Mouse (Mus musculus) CH12.LX (cell line): ENCODE measurements around the gene Ror1. TPM values are rescaled to one million over a fixed set of nuclear protein-coding genes. Genes with fewer than 3 reads are reported as not detected.

Experiments used
- DNase-seq: peaks from one replicate; pipeline ENCODE4 v3.0.0-alpha.2; 2013; ENCODE audit errors: extremely low read depth
- H3K27ac ChIP-seq: 2 replicates; pipeline ENCODE4 v1.5.1; 2012; ENCODE audit warnings: low read depth, mild to moderate bottlenecking, control low read depth, moderate library complexity; ENCODE audit not compliant: insufficient read depth
- H3K27me3 ChIP-seq: replicated peaks from 2 replicates; pipeline ENCODE3; 2012; ENCODE audit warnings: inconsistent platforms
- H3K36me3 ChIP-seq, 2 experiments: replicated peaks in 1 of 2; 2 replicates each; pipeline versions ENCODE3 to v1.6.1; 2012; ENCODE audit warnings: inconsistent platforms in 1 of 2, low read length in 1 of 2, mild to moderate bottlenecking in 1 of 2, mixed read lengths in 1 of 2, moderate library complexity in 1 of 2; ENCODE audit not compliant: control insufficient read depth in 1 of 2, insufficient read depth in 1 of 2
- H3K4me1 ChIP-seq, 2 experiments: 2 replicates each; pipeline ENCODE4 v1.6.1; 2012; ENCODE audit warnings: inconsistent platforms in 1 of 2, moderate library complexity in 1 of 2; ENCODE audit not compliant: insufficient read depth in 2 of 2, control insufficient read depth in 1 of 2
- H3K4me2 ChIP-seq: 2 replicates; pipeline ENCODE4 v1.6.1; 2012; ENCODE audit warnings: low read depth, mild to moderate bottlenecking, control low read depth; ENCODE audit not compliant: poor library complexity, insufficient read depth, severe bottlenecking
- H3K4me3 ChIP-seq, 3 experiments: fragments of 150-350 bp in 1 of 3; sonication (generic) in 1 of 3; replicated peaks in 1 of 3; 2 replicates each; pipeline versions ENCODE3 to v1.5.1; 2011 to 2012; ENCODE audit warnings: low read depth in 2 of 3, low read length in 2 of 3, mild to moderate bottlenecking in 2 of 3, moderate library complexity in 2 of 3, control low read depth in 1 of 3, improper control_type of control experiment in 1 of 3, inconsistent platforms in 1 of 3, mixed read lengths in 1 of 3; ENCODE audit not compliant: poor library complexity in 1 of 3
- H3K79me2 ChIP-seq: replicated peaks from 2 replicates; pipeline ENCODE4 v1.6.1; 2012; ENCODE audit warnings: mild to moderate bottlenecking, moderate library complexity; ENCODE audit not compliant: control insufficient read depth, poor library complexity, insufficient read depth, severe bottlenecking; ENCODE audit errors: extremely low read depth
- H3K9ac ChIP-seq: 2 replicates; pipeline ENCODE4 v1.6.1; 2012; ENCODE audit warnings: low read depth, mild to moderate bottlenecking, control low read depth, moderate library complexity; ENCODE audit not compliant: insufficient read depth
- H3K9me3 ChIP-seq: replicated peaks from 2 replicates; pipeline ENCODE3; 2012; ENCODE audit warnings: low read length, inconsistent platforms, mixed read lengths
- CHD2 ChIP-seq: IDR thresholded peaks from 2 replicates; pipeline ENCODE4 v1.6.1; 2011; ENCODE audit warnings: low read length, improper control_type of control experiment
- E2F4 ChIP-seq: IDR thresholded peaks from 2 replicates; pipeline ENCODE4 v1.6.1; 2011; ENCODE audit warnings: low read depth, low read length, improper control_type of control experiment; ENCODE audit not compliant: insufficient replicate concordance
- ELF1 ChIP-seq: IDR thresholded peaks from 2 replicates; pipeline ENCODE4 v1.6.1; 2014; ENCODE audit warnings: low read depth, mild to moderate bottlenecking, inconsistent platforms, low read length, improper control_type of control experiment
- ETS1 ChIP-seq: conservative IDR thresholded peaks from 2 replicates; pipeline ENCODE4 v1.6.1; 2012; ENCODE audit warnings: low read depth, mild to moderate bottlenecking, inconsistent platforms, low read length, improper control_type of control experiment, moderate library complexity
- GABPA ChIP-seq: IDR thresholded peaks from 2 replicates; pipeline ENCODE4 v1.6.1; 2012; ENCODE audit warnings: low read depth, low read length, improper control_type of control experiment, inconsistent platforms; ENCODE audit not compliant: insufficient replicate concordance
- IRF4 ChIP-seq: IDR thresholded peaks from 2 replicates; pipeline ENCODE4 v1.6.1; 2014; ENCODE audit warnings: low read depth, mild to moderate bottlenecking, inconsistent platforms, low read length, improper control_type of control experiment
- JUN ChIP-seq: IDR thresholded peaks from 2 replicates; pipeline ENCODE4 v1.6.1; 2011; ENCODE audit warnings: low read depth, mild to moderate bottlenecking, low read length, improper control_type of control experiment, moderate library complexity; ENCODE audit not compliant: insufficient read depth
- KAT2A ChIP-seq: IDR thresholded peaks from 2 replicates; pipeline ENCODE4 v1.6.1; 2012; ENCODE audit warnings: low read length, improper control_type of control experiment, inconsistent platforms; ENCODE audit not compliant: insufficient replicate concordance
- MAFK ChIP-seq: IDR thresholded peaks from 2 replicates; pipeline ENCODE4 v1.6.1; 2011; ENCODE audit warnings: low read length, improper control_type of control experiment; ENCODE audit not compliant: insufficient replicate concordance
- MAZ ChIP-seq: IDR thresholded peaks from 2 replicates; pipeline ENCODE4 v1.6.1; 2012; ENCODE audit warnings: low read depth, mild to moderate bottlenecking, inconsistent platforms, low read length, improper control_type of control experiment, moderate library complexity
- NELFE ChIP-seq: IDR thresholded peaks from 2 replicates; pipeline ENCODE4 v1.6.1; 2011; ENCODE audit warnings: low read depth, low read length, improper control_type of control experiment
- NRF1 ChIP-seq: IDR thresholded peaks from 2 replicates; pipeline ENCODE4 v1.6.1; 2014; ENCODE audit warnings: low read depth, mild to moderate bottlenecking, inconsistent platforms, low read length, improper control_type of control experiment, moderate library complexity
- PAX5 ChIP-seq: IDR thresholded peaks from 2 replicates; pipeline ENCODE4 v1.6.1; 2012; ENCODE audit warnings: low read length, inconsistent platforms, mixed read lengths
- POLR2A ChIP-seq: IDR thresholded peaks from 2 replicates; pipeline ENCODE4 v1.6.1; 2011; ENCODE audit warnings: low read depth, mild to moderate bottlenecking, improper control_type of control experiment, low read length
- RAD21 ChIP-seq: IDR thresholded peaks from 2 replicates; pipeline ENCODE4 v1.6.1; 2011; ENCODE audit warnings: low read depth, mild to moderate bottlenecking, low read length, improper control_type of control experiment, moderate library complexity
- SIN3A ChIP-seq: IDR thresholded peaks from 2 replicates; pipeline ENCODE4 v1.6.1; 2012; ENCODE audit warnings: low read length, improper control_type of control experiment, inconsistent platforms
- TBP ChIP-seq: conservative IDR thresholded peaks from 2 replicates; pipeline ENCODE4 v1.6.1; 2011; ENCODE audit warnings: low read depth, low read length, improper control_type of control experiment
- USF1 ChIP-seq: IDR thresholded peaks from 2 replicates; pipeline ENCODE4 v1.6.1; 2014; ENCODE audit warnings: low read depth, mild to moderate bottlenecking, inconsistent platforms, low read length, improper control_type of control experiment
- ZMIZ1 ChIP-seq: IDR thresholded peaks from 2 replicates; pipeline ENCODE4 v1.6.1; 2012; ENCODE audit warnings: low read depth, mild to moderate bottlenecking, inconsistent platforms, low read length, improper control_type of control experiment
- dilution Hi-C: fragments of 300-500 bp; cut with MboI; formaldehyde crosslinking; loops from 2 replicates; pipeline ENCODE4 v1.14.3; 2020; ENCODE audit warnings: low sequenced_read_pairs; ENCODE audit not compliant: extremely low pct_unique_long_range_greater_than_20kb, extremely low pct_ligation_motif_present
- in situ Hi-C: fragments of 300-500 bp; cut with MboI; formaldehyde crosslinking; loops from 3 replicates; pipeline ENCODE4 v1.14.3; 2019; ENCODE audit warnings: low sequenced_read_pairs, low pct_ligation_motif_present, low pct_unique_long_range_greater_than_20kb, mixed read lengths
- polyA plus RNA-seq: library from polyadenylated mRNA; unstranded; fragments of >175 nt; gene quantifications from 2 replicates; pipeline ENCODE4 v1.2.1, GENCODE M21; 2012; ENCODE audit warnings: low read depth; ENCODE audit not compliant: insufficient read length
- total RNA-seq, 2 experiments: library from RNA; depleted of rRNA; stranded (reverse); fragments of 300-350 nt in 1 of 2; fragments of >200 nt in 1 of 2; gene quantifications; 2 replicates each; pipeline ENCODE4 v1.2.3; 2012 to 2014

Gene Ror1
- total and polyA plus RNA-seq, 3 experiments, result not detected

GRCm38 (mm10) chr4:100411841-100412539, 316.4 kb downstream of the Ror1 start:
- no peaks in the 10 kb centered on the region for H3K4me1 ChIP-seq
- H3K36me3 ChIP-seq, result no peaks in the 10 kb centered on the region
- no peak for TF ChIP-seq KAT2A
- no peak for TF ChIP-seq PAX5
- peaks cover 53% of the 10 kb centered on the region for H3K9me3 ChIP-seq
- H3K27ac ChIP-seq, result no peak overlapping the region
- H3K4me3 ChIP-seq, result no peak overlapping the region
- no peak overlapping the region for H3K4me2 ChIP-seq
- H3K79me2 ChIP-seq, result no peaks in the 10 kb centered on the region
- no peak overlapping the region for H3K9ac ChIP-seq
- dilution Hi-C loops, result no loop called here
- no peaks in the 10 kb centered on the region for H3K27me3 ChIP-seq
- in situ Hi-C loops, result loop anchor here (25.0 kb wide), 1 partner anchor 375 kb away; no protein-coding TSS in a partner anchor
- DNase-seq, result no peak

- no peak overlapping the region for H3K4me2 ChIP-seq
- H3K4me3 ChIP-seq, result no peak overlapping the region
- no peaks in the 10 kb centered on the region for H3K36me3 ChIP-seq
- no peak overlapping the region for H3K27ac ChIP-seq
- no peak overlapping the region for H3K9ac ChIP-seq
- H3K4me1 ChIP-seq, result no peaks in the 10 kb centered on the region
- H3K27me3 ChIP-seq, result no peaks in the 10 kb centered on the region
- DNase-seq, result no peak
- dilution Hi-C loops, result no loop called here
- peaks cover 41% of the 10 kb centered on the region for H3K9me3 ChIP-seq
- TF ChIP-seq TBP (no peak), POLR2A (no peak), E2F4 (no peak)
- no peaks in the 10 kb centered on the region for H3K79me2 ChIP-seq
- in situ Hi-C loops, result loop anchor here (25.0 kb wide), 1 partner anchor 385 kb away; no protein-coding TSS in a partner anchor
Measured at GRCm38 (mm10) chr4:100422756-100423155, 327.2 kb downstream of the Ror1 start.

- Histone ChIP-seq H3K4me1 (no peaks in the 10 kb centered on the region), H3K36me3 (no peaks in the 10 kb centered on the region), H3K4me2 (no peak overlapping the region), H3K9ac (no peak overlapping the region), H3K9me3 (peaks cover 38% of the 10 kb centered on the region), H3K27me3 (no peaks in the 10 kb centered on the region), H3K79me2 (no peaks in the 10 kb centered on the region), H3K4me3 (no peak overlapping the region), H3K27ac (no peak overlapping the region)
- dilution Hi-C loops (no loop called here), in situ Hi-C loops (no loop called here)
- no peak for DNase-seq
- TF ChIP-seq ELF1 (no peak), NRF1 (no peak), JUN (no peak), SIN3A (no peak), RAD21 (no peak), CHD2 (no peak), IRF4 (no peak), POLR2A (no peak), MAFK (no peak), PAX5 (no peak), NELFE (no peak), ETS1 (no peak), ZMIZ1 (no peak), MAZ (no peak), GABPA (no peak), USF1 (no peak)
Measured at GRCm38 (mm10) chr4:100426101-100426500, 330.5 kb downstream of the Ror1 start.
